Mouse (Mus musculus): ENCODE results near the gene Chst15.

The Chst15 gene

DNA sequence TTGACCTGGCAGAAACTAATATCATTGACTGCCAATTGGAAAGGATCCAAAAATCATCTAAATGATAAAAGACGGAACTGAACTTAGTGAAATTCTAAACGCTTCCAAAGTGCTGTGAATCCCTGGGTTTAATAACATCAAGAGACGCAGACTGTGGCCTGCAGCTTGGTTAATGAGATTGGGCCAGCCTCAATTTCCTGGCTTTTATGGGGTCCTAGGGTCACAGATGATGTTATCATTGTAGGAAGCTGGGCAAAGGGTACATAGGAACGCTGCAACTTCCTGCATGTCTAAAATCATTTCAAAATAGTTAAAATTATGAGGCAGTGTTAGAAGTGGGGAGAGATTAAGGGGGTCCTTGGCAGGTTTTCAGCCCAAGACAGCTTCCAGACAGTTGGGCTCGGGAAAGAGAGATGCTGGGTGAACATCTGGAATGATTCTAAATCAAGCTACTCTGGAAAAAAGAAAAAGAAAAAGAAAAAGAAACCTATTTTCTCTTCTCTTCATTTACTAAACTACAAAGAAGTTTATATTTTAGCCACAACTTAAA lies 17.3 kb downstream of the Chst15 start:
- DNase-seq = no peak

DNA sequence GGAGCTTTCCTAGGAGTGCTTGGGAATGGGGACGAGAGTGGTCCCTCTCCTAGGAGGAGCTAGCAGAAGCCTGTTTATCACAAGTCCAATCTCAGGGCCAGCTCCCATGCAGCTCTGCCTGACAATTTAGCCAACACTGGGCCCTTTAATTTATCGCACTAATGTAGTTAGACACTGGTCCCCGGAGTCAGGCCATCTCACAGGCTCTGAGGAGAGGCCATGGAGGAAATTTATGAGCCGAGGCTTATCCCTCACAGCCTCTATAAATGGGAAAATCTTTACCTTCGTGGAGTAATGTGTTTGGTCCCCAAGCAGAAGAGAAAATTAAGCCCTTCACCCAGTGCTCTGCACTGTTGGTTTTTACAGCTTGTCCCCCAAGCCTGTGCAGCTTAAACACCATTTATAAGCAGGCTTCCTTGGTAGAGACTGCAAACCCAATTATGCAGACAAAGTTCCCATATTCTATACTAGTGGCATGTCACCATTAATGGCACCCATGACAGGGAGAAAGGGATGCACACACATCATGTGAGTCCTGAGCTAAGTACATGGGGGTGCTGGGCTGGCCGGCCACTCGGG lies 18.5 kb downstream of the Chst15 start:
- no peak for DNase-seq

DNA sequence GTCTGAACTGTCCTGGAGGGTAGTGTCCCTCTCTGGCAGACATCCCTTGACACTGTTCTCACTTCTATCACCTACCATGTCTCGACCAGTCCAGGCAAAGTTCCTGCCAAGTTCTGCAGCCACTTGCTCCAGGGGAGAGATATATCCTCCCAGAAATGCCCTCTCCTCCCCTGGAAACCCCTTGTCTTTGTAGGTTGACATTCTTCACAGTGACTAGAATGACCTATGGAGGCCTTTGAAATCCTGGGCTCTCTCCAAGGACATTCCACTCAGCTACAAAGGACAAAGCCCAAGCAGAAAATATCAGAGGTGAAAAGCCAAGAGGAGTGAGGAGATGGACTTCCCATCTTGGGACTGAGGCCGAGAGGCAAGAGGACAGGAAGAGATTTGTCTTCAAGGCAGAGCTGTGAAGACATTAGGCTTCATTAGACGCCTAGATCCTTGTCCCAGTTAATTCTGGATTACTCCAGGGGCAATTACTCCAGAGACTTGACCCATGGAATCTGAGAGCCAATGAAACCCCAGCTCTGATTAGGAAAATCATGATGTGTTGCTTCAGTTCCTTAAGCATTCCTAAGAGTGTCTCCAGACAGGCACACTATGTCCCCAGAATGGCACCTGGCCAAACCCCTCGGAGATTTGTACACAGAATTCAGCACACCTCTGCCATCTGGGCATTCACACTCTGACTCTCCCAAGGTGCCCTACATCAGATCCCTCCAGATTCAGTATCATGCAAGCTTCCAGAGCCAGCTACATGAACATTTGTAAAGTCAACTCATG lies 20.2 kb downstream of the Chst15 start:
- no peak for DNase-seq

DNA sequence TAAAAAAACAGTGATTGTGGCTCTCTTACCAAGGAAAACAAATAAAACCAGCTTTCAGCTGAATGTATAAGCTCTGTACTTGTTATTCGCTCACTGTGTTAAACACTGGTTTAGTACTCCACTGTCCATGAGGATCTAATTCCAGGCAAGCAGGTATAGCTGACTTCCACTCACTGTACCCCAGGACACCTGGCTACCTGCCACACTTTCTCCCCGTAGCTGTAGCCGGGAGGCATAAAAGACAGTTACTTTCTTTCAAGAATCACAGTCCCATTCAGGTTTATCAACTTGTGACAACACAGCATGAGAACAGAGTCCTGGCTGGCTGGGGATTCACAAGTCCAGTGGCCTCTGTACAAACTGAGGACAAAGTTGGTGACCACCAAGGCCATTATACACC lies 20.9 kb downstream of the Chst15 start:
- no peak for DNase-seq

DNA sequence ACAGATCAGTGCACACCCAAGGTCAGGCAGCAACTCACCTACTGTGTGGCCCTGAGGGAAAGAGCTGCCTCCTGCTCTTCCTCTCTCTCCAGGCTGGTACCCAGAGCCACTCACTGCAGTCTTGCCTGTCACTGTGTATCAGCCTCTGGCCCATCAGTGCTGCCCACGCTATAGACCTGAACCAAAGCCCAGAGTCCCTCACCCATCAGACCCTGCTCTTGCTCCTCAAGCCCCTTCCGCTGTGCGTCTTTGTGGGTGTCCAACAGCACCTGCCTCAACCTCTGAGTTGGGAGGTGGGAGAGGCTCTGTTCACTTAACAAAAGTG lies 29.7 kb downstream of the Chst15 start:
- DNase-seq = peak; percentile 26

DNA sequence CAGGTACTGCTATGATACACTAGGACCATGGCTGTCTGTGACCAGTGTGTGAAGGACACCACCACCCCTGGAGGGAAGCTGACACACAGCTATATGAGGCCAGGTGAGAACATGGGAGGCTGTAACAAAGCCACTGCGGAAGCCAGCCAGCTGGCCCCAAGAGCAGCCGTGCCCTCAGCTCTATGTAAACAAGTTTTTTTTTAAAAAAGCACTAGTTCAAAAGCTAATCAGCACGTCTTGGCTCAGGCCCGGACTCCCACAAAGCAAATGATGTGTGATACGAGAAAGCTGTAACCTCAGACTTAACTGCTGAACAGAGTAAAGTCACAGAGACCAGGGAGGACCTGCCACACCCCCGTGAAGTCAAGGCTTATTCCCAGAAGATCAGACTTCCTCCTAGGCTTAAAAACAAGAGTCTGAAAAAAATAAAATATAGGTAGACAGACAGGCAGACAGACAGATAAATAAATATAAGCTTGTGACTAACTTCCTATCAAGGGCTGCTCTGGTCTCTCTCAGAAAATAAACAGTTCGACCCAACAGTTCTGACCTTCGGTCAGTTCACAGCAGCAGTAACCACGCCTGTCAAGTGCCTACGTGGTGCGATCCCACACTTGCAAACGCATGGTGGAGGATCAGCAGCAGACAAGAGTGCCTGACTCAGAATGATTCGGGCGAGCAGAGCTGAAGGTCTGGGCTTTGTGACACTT lies 30.2 kb downstream of the Chst15 start:
- peak; percentile 56 for DNase-seq

DNA sequence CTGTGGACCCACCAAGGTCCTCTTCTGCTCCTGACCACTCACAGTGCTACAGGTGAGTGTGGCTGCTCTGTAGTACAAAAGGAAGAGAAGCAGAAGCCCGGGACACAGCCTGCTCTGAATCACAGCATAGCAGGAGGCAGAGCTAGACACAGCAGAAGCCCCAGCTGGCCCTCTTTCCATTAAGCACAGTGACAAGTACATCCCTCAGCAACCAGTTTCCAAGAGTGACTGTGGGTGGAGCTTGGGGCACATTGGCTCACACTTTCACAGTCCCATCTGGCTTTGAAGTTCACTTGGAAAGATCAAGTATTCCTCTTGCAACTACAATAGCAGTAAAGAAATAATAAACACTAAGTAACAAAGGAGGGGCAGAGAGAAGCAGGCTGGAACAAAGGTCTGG lies 32.2 kb downstream of the Chst15 start:
- DNase-seq = no peak

DNA sequence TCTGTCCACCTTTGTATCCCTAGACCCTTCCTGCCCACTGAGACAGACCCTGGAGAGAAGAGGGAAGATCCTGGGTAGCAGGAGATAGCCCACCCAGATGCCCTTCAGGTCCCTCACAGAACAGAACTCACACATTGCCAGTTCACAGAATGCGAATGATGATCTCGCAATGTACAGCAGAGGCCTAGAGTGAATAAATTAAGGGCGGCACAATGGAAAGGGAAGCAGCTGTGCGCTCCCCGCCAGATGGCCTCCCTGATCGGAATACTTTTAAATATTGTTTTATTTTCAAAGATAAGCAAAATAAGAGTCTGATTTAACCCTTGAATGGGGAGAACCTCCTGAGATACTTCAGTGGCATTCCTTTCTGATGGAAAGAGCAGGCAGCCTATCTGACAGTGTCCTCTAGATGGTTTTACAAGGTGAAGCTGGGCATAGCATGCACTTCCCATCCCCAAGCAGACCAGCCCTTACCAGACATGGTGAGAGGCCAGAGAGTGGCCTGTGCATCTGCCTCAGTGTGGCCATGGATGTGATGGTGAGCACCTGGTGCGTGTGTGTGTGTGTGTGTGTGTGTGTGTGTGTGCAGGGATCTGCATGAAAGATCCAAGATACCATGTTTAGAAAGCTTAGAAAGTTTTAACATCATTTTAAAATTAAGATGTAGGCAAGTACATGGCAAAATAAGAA lies 32.8 kb downstream of the Chst15 start:
- DNase-seq = no peak

DNA sequence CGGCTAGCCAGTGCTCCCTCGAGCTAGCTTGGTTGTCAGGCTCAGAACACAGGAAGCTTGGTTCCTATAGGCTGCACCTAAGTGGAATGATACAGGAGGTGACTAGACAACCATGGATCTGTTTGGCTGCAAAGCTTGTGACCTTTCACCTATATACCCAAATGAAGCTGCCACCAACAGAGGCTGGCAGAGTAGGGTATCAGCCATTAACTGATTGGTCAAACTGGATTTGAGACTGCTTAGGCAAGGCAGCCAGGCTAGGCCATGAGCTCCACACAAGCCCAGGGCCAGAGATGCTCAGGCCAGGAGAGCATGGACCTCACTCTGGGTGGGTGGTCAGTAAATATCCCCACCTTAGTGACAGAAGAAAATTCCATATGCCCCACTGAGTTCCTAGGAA lies 34.5 kb downstream of the Chst15 start:
- no peak for DNase-seq

DNA sequence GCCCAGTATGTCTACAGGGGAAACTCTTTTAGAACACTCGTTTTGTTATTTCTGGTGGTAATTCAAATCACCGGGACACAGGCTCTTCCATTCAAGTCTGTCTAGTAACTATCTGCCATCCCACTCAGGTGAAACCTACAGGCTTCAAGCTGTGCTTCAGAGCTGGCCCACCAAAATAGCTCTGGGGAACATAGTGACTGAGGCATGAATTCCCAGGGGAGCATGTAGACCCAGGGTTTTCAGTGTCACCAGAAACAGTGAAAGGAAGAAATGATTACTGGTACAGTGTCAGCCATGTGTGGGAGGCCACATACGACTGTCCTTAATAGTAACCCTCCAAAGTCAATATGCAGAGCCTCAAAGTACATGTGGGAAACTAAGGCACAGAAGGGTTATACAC lies 34.9 kb downstream of the Chst15 start:
- DNase-seq = no peak

DNA sequence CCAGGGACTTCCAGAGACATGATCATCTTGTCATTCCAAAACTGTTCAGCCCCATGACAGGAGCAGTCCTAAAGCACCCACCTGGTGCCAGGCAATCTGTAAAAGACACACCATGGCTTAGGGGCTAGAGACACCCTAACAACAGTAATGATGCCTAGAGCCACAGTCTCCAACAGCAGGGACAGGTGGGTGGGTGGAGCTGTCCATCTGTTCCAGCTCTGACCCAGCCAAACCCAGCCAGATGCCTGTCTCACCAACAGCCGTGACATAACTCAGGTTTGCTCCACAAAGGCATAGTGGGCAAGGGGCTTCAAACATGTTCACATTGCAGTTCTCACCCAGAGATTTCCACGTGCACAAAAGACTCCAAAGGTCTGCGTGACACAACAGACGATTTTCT lies 35.3 kb downstream of the Chst15 start:
- DNase-seq = no peak

DNA sequence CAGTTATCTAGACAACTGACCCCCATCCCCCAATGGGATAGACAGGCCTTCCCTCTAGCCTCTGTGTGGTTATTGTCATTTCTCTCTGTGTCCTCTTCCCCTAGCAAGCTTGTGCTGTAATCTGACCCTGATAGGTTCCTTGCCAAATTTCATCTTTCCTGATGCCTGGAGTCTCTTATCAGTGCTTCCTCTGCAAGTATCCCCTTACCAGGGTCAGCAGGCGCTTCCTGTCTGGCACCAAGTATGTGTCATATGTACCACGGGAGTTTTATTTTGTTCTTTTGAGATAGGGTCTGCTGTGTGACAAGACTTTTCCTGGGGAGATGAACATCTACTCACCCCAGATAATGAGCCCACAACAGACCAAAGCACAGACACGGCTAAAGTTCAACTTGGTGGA lies 38.4 kb downstream of the Chst15 start:
- DNase-seq = no peak

DNA sequence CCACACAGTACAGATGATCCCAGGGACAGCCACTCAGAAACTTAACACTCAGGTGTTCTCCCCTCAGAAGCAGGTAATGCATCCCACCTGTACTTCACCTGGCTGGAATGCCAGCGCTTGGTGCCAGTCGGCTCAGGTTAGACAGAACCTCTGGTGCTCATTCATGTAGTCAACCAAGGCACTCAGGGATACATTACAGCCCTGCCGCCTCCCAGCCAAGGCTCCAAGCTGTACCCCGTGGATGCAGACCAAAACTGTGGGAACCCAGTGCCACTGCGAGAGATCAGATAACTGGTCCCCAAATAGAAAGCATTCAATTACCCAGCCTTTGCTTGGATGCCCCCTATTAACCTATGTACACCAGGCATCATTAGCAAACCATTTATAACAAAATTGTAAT lies 40.7 kb downstream of the Chst15 start:
- no peak for DNase-seq

DNA sequence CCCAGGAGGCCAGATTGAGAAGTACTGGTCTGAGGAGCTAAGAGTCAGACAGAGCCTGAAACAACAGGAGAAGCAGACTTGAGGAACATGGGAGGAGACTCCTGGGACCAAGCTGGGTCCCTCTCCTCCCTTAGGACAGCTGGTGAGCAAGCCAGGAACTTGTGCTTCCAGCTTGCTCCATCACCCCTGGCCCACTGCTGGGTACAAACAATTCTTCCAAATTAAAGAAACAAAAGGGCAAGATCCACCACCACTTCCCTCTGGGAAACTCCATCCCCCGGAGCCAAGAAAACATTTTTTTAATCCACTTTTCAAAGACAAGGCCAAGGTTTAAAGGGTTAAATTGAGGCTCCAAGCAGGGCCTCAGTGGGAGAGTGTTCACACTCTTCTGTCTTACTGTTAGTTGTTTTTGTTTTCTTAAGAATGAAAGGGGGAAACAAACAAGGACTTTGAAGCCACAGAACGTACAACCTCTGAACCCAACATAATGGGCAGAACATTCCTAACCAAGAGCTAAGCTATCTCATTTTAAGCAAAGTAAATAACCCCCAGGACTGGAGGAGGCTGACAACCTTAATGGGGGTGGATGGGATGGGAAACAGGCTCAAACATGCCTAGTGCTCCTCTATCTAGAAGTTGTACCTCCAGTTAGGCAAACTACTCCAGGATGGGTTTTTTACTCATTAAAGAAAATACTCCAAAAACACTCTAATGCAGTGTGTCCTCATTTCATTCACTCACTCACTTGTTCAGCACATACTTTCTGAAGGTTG lies 43.1 kb downstream of the Chst15 start:
- no peak for DNase-seq

DNA sequence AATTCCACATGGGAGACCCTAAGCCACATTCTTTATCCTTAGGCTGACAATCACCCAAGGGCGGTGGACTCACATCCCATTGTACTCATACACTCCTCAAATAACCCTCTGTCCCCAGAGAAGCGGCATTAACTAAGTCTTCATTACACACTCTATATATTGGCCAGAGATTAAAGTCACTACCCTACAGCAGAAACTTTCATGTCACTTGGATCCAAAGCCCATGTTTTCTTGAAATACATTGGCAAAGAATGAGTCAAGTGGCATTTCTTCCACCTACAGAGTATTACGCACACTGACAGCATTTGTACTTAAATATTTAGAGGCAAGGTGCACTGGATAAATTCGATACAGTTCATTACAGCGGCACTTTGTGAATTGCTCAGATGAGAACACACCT lies 44.0 kb downstream of the Chst15 start:
- no peak for DNase-seq

DNA sequence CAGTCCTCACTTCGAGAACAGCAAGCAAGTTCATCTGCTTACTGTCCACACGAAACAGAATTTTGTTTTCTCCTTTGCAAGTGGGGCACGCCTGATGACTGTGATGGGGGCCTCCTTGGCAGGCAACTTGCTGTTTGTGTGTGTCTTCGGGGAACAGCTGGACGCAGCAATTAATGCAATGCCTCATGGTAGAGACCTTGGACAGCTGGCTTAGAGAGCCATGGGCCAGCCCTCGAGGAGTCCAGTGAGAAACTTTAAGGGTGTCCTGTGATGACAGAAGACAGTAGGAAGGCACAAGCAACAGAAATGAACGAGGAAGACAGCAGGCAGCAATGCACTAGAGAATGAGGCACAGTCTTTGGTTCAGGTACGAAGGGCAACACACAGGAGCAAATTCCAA lies 46.7 kb downstream of the Chst15 start:
- DNase-seq = no peak

DNA sequence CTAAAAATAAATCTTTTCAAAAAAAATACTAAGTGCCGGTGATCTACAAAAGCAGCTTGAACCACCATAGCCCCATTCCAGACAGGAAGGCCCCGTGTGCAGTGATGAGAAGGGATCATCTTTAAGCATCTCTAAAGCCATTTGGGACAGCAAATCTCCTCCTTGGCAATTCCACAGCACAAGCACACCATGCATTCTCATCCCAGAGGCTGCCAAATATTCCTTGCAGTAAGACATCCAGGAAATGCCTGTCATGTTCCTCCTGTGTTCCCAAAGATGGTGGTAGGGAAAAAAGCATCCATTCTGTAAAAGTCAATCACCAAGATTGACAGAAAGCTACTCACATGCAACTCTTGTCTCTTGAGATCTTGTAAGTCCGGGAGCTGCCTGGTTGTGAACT lies 47.4 kb downstream of the Chst15 start:
- DNase-seq = no peak

DNA sequence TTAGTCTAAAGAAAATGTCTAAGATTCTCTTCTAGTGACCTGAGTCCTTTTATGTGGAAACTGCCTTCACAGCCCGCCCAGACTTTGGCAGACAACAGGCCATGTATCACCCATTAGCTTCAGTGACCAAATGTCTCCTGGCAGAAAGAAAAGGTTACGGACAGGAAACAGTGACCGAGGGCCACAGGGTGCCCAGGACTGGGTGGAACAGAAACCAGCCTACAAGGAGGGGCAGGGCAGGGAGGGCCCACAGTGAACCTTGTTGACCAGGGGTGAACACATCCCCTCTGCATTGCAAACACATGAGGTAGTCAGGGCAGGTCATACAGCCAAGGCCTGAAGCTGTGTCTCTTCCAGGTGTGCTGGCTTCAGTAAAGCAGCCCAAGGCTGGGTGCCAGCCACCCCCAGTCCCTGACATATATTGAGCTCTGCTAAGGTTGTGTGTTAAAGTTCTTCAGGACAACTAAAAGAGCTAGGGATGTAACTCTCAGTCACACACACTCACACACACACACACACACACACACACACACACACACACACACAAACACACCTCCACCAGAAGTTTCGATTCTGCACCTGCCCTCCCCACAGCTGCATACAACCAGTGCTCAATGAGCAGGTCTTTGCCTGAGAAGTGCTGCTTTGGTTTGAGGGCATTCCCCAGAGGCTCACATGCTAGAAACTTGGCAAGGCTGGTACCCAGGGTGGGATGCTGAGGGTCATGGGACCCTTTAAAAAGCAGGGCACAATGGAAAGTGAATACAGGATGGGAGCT lies 49.1 kb downstream of the Chst15 start:
- DNase-seq = no peak

DNA sequence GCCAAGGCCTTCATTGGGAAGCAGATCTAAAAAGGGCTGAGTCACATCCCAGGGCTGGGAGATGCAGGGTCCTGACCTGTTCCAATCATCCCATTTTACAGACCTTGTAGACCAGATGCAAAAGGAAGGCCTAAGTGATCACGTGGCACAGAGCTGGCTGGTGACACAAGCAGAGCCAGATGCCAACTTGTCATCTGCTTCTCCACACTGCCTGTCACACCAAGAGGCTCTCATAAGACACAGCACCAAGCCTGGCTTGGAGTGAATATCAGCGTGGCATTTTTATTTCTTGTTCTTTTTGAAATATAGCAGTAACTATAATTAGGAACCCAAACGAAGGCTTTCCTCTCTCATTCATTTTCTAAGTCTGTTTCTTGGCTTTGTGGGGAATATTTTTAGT lies 52.3 kb downstream of the Chst15 start:
- no peak for DNase-seq

DNA sequence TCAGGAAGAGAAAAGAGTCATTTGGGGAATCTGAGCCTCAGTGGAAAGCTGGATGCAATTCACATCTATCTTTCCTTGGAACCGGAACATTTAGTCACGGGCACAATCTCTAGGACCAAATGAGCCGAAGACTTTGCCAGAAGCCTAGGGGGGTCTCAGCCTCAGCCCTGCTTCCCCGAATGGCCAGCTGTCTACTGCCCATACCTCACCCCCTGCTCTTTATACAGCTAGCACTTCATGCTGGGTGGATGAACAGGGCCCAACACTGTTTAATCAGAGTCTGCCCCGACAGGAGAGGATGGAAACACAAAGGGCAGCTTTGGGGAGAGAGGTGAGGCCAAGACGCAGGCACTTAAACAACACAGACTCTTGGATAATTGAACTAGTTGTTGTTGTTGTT lies 53.8 kb downstream of the Chst15 start:
- no peak for DNase-seq

DNA sequence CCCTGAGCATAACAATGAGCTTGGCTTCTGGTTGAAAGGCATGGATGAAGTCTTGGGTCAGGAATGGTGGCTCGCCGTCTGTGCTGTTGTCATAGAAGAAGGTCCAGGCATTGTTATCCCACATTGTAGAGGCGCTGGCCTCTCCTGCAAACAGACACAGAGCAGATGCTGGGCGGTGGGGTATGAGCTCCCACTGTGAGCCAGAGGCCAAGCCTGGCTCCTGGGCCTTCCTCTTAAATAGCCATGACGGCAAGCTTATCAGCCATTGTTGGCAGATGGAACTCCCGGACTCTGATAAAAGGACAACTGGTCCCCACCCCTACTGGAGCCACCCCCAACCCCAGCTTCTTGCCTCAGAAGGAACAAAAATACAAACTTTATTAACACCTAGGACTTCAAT lies 54.3 kb downstream of the Chst15 start:
- DNase-seq = no peak

DNA sequence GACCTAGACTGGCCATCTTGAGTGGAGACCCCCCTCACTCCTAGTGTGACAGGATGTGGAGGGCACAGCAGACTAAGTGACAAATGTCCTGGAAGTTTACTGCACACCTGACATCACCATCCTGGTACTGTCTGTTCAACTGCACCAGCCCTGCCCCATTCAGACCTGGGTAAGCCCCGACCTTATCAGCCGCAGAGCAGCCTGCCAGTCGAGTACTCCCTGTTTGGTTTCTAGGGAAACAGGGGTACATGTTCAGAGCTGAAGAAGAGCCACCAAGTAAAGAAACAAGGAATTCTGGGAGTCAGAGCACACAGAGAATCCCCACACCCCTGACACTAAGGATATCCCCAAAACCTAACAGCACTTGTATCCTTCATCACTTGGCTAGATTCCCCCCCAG lies 55.1 kb downstream of the Chst15 start:
- DNase-seq = no peak

Data from thymus, postnatal 4 days (tissue).